Mouse (Mus musculus) heart, adult 11 months (tissue): ENCODE results near the gene Oasl1.
"Not testable (repeated sequence)": the region's sequence is repeated elsewhere in the genome, so short reads cannot be mapped to it uniquely, and the experiment has no call there.

ENCODE experiments used
- DNase-seq: peaks from one replicate; pipeline ENCODE4 v3.0.0; 2022

Gene Oasl1

DNA sequence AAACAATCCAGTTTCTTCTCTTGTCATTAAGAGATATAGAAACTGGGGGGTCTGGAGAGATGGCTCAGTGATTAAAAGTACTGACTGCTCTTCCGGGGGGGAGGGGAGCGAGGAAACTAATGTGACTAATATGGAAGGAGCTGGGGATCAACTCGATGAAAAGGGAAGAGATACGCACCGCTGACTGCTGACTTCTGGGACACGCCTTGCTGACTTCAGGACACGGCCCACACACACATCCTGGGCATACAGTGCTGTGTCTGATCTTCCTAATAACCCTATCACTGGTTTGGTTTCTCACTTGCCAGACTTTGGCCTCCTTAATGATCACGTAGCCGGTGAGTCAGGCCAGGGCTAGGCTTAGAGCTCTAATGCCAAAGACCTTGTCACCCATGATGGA, 3.7 kb downstream of the Oasl1 start:
- DNase-seq = no peak

- no peak for DNase-seq
These were observed 8.6 kb downstream of the Oasl1 start for GRCm38 (mm10) chr5:114931626-114932025.

DNA sequence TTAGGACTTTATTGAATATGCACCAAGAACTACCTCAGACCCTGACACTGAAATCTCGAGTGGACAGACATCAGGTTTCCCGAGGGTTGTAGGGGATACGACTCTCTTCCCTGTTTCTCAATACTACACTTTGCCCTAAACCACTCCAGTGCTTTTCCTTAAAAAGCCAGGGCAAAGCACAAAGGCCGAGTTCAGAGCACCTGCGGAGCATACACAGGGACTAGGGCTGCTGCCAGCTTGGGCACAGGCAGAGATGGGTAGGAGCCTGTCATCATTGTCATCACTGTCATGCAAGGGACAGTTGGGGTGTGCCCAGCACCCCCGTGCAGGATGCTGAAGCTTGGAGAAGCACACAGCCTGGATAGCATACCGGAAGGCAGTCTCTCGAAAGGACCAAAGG, 10.2 kb downstream of the Oasl1 start:
- no peak for DNase-seq

DNA sequence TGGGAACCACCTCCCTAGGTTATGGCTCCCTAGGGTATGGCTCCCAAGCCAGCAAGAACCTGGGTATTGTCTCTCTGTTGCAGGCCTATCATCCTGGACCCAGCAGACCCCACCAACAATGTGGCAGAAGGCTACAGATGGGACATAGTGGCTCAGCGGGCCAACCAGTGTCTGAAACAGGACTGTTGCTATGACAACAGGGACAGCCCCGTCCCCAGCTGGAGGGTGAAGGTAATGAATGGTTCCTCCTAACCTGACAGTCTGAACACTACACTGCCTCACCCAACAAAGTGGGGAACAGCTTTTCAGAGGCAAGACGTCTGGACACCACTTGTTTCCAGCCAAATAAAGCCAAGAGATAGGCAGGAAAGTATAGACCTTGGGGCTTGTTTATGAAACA, 12.8 kb downstream of the Oasl1 start:
- no peak for DNase-seq

DNA sequence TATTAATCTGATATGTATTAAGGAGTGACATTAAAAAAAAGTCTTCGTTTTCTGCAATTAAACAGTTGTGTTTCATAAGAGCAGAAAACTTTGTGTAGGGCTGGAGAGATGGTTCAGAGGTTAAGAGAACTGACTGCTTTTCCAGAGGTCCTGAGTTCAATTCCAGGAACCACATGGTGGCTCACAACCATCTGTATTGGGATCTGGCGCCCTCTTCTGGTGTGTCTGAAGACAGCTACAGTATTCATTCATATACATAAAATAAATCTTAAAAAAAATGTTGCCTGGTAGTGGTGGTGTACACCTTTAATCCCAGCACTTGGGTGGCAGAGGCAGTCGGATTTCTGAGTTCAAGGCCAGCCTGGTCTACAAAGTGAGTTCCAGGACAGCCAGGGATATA, 18.1 kb downstream of the Oasl1 start:
- not testable (repeated sequence) for DNase-seq

GRCm38 (mm10) chr5:114942074-114942765, 19.2 kb downstream of the Oasl1 start, which contains the start of gene 2210016L21Rik:
TSS of gene 2210016L21Rik (plus strand) at chr5:114942158.
- peak; percentile 99 for DNase-seq

- DNase-seq = no peak
These were observed 19.7 kb downstream of the Oasl1 start for GRCm38 (mm10) chr5:114942766-114943130.

- DNase-seq = no peak
These were observed 22.0 kb downstream of the Oasl1 start for GRCm38 (mm10) chr5:114945072-114945471.

- DNase-seq = peak; percentile 94
These were observed 25.9 kb downstream of the Oasl1 start for GRCm38 (mm10) chr5:114948891-114949290.

- no peak for DNase-seq
These were observed 26.3 kb downstream of the Oasl1 start for GRCm38 (mm10) chr5:114949316-114949715.

- DNase-seq = no peak
These were observed 26.8 kb downstream of the Oasl1 start for GRCm38 (mm10) chr5:114949812-114950211.

DNA sequence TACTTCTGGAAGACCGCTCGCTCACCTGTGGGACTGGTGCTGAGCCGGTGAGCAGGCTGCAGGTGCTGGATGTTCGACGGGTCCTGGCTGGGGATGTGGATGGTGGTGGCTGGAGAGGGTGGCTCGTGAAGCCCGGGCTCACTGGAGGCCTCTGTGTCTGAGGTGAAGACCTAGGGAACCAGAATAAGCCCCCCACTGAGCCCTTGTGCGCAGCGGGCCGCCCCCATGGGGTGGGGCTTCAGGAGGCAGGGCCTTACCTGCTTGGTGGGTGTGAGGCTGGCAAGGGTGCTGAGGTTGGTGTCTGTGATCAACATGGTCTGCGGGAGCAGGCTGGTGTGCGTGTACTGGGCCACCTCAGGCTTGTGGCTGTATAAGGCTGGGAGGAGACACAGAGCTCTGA, 27.6 kb downstream of the Oasl1 start:
- DNase-seq = peak; percentile 91

DNA sequence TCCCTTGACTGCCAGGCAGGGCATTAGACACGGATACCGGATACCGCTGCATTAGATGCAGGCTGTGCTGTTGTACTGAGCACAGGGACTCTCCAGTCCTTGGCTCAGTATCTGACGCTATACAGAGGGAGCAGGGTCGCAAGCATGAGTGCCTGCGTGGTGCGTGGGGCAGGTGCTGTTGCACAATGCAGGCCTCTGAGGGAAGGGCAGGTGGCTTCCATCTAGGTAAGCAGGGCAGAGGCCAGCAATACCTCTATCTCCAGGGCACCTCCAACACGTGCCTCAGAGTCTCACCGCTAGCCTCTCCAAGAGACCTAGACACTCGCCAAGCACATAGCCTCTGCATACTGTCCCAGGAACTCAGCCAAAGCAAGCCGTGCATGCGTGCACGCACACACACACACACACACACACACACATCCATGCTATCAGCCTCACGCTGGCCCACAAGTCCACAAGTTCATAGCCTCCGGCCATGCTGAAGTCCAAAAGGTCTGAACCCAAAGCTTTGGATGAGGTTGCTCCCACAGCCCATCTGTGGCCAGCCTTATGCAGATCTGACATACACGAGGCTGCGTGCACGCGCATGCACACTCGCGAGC, 28.3 kb downstream of the Oasl1 start:
- DNase-seq = no peak

DNA sequence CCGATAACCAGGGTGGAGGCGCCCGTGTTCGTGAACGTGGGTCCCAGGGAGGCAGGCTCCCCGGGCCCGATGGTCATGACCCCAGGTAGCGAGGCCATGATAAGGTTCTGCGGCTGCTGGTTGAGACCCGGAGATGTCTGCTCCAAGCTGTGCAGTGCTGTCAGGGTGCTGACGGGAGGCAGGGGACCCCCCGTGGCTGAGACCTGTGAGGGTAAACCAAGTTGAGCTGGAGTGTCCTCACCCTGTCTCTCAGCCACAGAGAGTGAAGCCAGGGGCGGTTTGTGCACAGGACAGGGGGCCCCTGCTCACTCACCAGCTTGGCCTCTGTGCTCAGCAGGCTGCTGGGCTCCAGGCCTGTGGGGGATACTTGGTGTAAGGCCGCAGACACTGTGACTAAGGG, 30.3 kb downstream of the Oasl1 start:
- DNase-seq = peak; percentile 90

- DNase-seq = peak; percentile 67
These were observed 35.0 kb downstream of the Oasl1 start for GRCm38 (mm10) chr5:114958069-114958468.

DNA sequence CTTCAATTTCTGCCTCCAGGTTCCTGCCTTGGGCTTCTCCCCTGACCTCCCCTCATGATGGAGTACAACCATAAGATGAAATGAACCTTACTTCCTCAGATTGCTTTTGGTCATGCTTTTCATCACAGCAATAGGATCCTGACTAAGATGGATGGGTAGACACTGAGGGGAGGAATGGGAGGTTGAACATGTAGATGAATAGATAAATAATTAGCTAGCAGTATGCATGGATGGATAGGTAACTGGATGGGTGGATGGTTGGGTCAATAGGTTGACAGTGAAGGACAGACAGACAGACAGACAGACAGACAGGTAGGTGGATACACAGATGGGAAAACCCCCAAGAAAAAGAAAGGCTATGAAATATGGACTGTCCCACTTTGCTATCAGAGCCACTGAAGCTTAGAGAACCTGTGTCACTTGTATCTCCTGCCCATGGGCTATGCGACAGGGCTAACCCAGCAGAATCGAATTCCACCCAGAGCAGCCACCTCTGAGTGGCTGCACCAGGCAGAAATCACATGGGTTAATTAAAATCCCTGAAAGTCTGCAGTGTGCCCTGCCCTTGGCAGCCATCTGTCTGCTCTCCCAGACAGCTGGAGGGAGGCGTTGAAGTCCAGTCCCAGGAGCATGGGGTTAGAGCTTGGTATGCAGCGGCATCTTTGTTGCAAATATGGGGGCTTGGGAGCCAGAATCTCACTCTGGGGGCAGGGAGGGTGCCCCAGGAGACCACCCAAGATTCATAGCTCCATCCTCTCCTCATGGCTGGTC, 38.7 kb downstream of the Oasl1 start:
- no peak for DNase-seq

GRCm38 (mm10) chr5:114964315-114964966, 41.4 kb downstream of the Oasl1 start:
- peak; percentile 55 for DNase-seq

GRCm38 (mm10) chr5:114964967-114965898, 42.2 kb downstream of the Oasl1 start:
- peak; percentile 82 for DNase-seq

- DNase-seq = no peak
These were observed 44.7 kb downstream of the Oasl1 start for GRCm38 (mm10) chr5:114967523-114968268.

GRCm38 (mm10) chr5:114968651-114969050, 45.6 kb downstream of the Oasl1 start:
- DNase-seq = no peak

- DNase-seq = peak; percentile 77
These were observed 46.0 kb downstream of the Oasl1 start for GRCm38 (mm10) chr5:114969064-114969463.
